Mouse (Mus musculus): Measurements from ENCODE around the gene Sat2.

GRCm38 (mm10) chr11:69601768-69602167 lies 20.1 kb upstream of the Sat2 start:
- TF ChIP-seq CTCF (IDR thresholded peaks at IDR 0.05; ENCODE audit: insufficient read depth, low read depth, low read length), result no peak
- no peak for TF ChIP-seq POLR2A (IDR thresholded peaks at IDR 0.05; ENCODE audit: insufficient read depth, low read depth, low read length)
